Mouse (Mus musculus) limb, embryonic 10.5 days (tissue): ENCODE data around the gene Hist1h4h. TPM values are rescaled to one million over a fixed set of nuclear protein-coding genes. Genes with fewer than 3 reads are reported as not detected.

Experiments used
- DNase-seq: peaks from one replicate; pipeline ENCODE4 v3.0.0-alpha.2; 2017; ENCODE audit warnings: low spot score
- H3K27ac ChIP-seq: fragments of 300-500 bp; sonication (generic); 2 replicates; pipeline ENCODE4 v1.5.1; 2016; ENCODE audit warnings: mild to moderate bottlenecking
- H3K27me3 ChIP-seq: fragments of 300-500 bp; sonication (generic); 2 replicates; pipeline ENCODE4 v1.6.1; 2016; ENCODE audit warnings: low read depth, mild to moderate bottlenecking; ENCODE audit not compliant: poor library complexity, severe bottlenecking
- H3K36me3 ChIP-seq: fragments of 300-500 bp; sonication (generic); 2 replicates; pipeline ENCODE4 v1.6.1; 2016; ENCODE audit warnings: mild to moderate bottlenecking, moderate library complexity
- H3K4me1 ChIP-seq: fragments of 300-500 bp; sonication (generic); 2 replicates; pipeline ENCODE4 v1.6.1; 2016
- H3K4me3 ChIP-seq: fragments of 300-500 bp; sonication (generic); 2 replicates; pipeline ENCODE4 v1.5.1; 2016; ENCODE audit warnings: mild to moderate bottlenecking, moderate library complexity
- H3K9me3 ChIP-seq: fragments of 300-500 bp; sonication (generic); replicated peaks from 2 replicates; pipeline ENCODE4 v1.6.1; 2016; ENCODE audit warnings: mild to moderate bottlenecking
- WGBS: fragments of 180-500 bp; shearing (Covaris S2); methylation state at CpG from one replicate; pipeline ENCODE4 v1.1.7; 2016; 5-methylcytosine and 5-hydroxymethylcytosine counted together
- polyA plus RNA-seq: library from polyadenylated mRNA; unstranded; fragments of >200 nt; fragmentation: Nextera tagmentation; extraction: Ambion mirVana; gene quantifications from 2 replicates; pipeline ENCODE4 v1.2.1, GENCODE M21; 2016

Gene Hist1h4h
- polyA plus RNA-seq, result 2.4 and 4.5 TPM in 2 replicates

GRCm38 (mm10) chr13:23530901-23531875 is at the start of gene Hist1h4h:
Hist1h4h (plus strand) TSS chr13:23531050.
- DNase-seq, result peak; percentile 97
- Histone ChIP-seq H3K4me1 (peaks cover 27% of the 10 kb centered on the region), H3K9me3 (no peaks in the 10 kb centered on the region), H3K27me3 (no peaks in the 10 kb centered on the region), H3K36me3 (no peaks in the 10 kb centered on the region), H3K4me3 (peak within 1 kb of the TSS; percentile 63), H3K27ac (peak within 1 kb of the TSS; percentile 97)
- WGBS, result under 1% methylated on average over 66 of the region's 70 CpGs

- H3K27me3 ChIP-seq, result no peaks in the 10 kb centered on the region
- no peak overlapping the region for H3K4me3 ChIP-seq
- H3K36me3 ChIP-seq, result no peaks in the 10 kb centered on the region
- H3K27ac ChIP-seq, result no peak overlapping the region
- 86% methylated on average over 2 of the region's 2 CpGs for WGBS
- no peaks in the 10 kb centered on the region for H3K9me3 ChIP-seq
- H3K4me1 ChIP-seq, result peaks cover 23% of the 10 kb centered on the region
- DNase-seq, result no peak
These were observed 47.7 kb upstream of the Hist1h4h start for GRCm38 (mm10) chr13:23483153-23483552.

- H3K27me3 ChIP-seq, result no peaks in the 10 kb centered on the region
- WGBS, result 40% methylated on average over 5 of the region's 5 CpGs
- H3K4me3 ChIP-seq, result 0 out of 2 replicates have a peak overlapping the region, but pooled peaks have one; percentile 6
- no peak overlapping the region for H3K27ac ChIP-seq
- H3K9me3 ChIP-seq, result no peaks in the 10 kb centered on the region
- no peak for DNase-seq
- no peaks in the 10 kb centered on the region for H3K36me3 ChIP-seq
- H3K4me1 ChIP-seq, result peaks cover 31% of the 10 kb centered on the region
These were observed 45.6 kb upstream of the Hist1h4h start for GRCm38 (mm10) chr13:23485271-23485670.

- DNase-seq, result peak; percentile 63
- Histone ChIP-seq H3K4me3 (peak within 1 kb of the TSS; percentile 53), H3K27ac (peak within 1 kb of the TSS; percentile 71), H3K36me3 (no peaks in the 10 kb centered on the region), H3K27me3 (0 out of 2 replicates have a peak, but pooled peaks cover 3% of the 10 kb centered on the region), H3K9me3 (no peaks in the 10 kb centered on the region), H3K4me1 (peaks cover 31% of the 10 kb centered on the region)
- WGBS, result 6% methylated on average over 14 of the region's 14 CpGs
These were observed 42.2 kb upstream of the Hist1h4h start, which contains the start of gene Btn2a2 for GRCm38 (mm10) chr13:23488400-23489322. Btn2a2 (minus strand) TSS chr13:23488857.

GRCm38 (mm10) chr13:23490863-23491262 is 40.0 kb upstream of the Hist1h4h start:
- DNase-seq, result no peak

GRCm38 (mm10) chr13:23491263-23491662 is 39.6 kb upstream of the Hist1h4h start:
- H3K27me3 ChIP-seq, result 0 out of 2 replicates have a peak, but pooled peaks cover 3% of the 10 kb centered on the region
- WGBS, result 8% methylated on average over 1 of the region's 1 CpGs
- peaks cover 19% of the 10 kb centered on the region for H3K4me1 ChIP-seq
- no peak overlapping the region for H3K4me3 ChIP-seq
- H3K36me3 ChIP-seq, result no peaks in the 10 kb centered on the region
- H3K27ac ChIP-seq, result no peak overlapping the region
- H3K9me3 ChIP-seq, result no peaks in the 10 kb centered on the region
- no peak for DNase-seq

More at GRCm38 (mm10) chr13:23490863-23491262, 40.0 kb upstream of the Hist1h4h start:
- no peak overlapping the region for H3K27ac ChIP-seq
- WGBS, result 65% methylated on average over 1 of the region's 1 CpGs
- 0 out of 2 replicates have a peak, but pooled peaks cover 3% of the 10 kb centered on the region for H3K27me3 ChIP-seq
- no peaks in the 10 kb centered on the region for H3K9me3 ChIP-seq
- no peak overlapping the region for H3K4me3 ChIP-seq
- no peaks in the 10 kb centered on the region for H3K36me3 ChIP-seq
- peaks cover 23% of the 10 kb centered on the region for H3K4me1 ChIP-seq

- Histone ChIP-seq H3K27ac (no peak overlapping the region), H3K9me3 (no peaks in the 10 kb centered on the region), H3K27me3 (0 out of 2 replicates have a peak, but pooled peaks cover 3% of the 10 kb centered on the region), H3K36me3 (no peaks in the 10 kb centered on the region), H3K4me1 (peaks cover 15% of the 10 kb centered on the region), H3K4me3 (peak overlapping the region; percentile 45)
- no peak for DNase-seq
- WGBS, result 7% methylated on average over 14 of the region's 14 CpGs
These were observed 38.9 kb upstream of the Hist1h4h start for GRCm38 (mm10) chr13:23491990-23492389.

- no peaks in the 10 kb centered on the region for H3K9me3 ChIP-seq
- DNase-seq, result no peak
- WGBS, result 78% methylated on average over 6 of the region's 6 CpGs
These were observed 35.3 kb upstream of the Hist1h4h start for GRCm38 (mm10) chr13:23495526-23495925.

GRCm38 (mm10) chr13:23497656-23498321 is 33.1 kb upstream of the Hist1h4h start:
- H3K27ac ChIP-seq, result peak overlapping the region; percentile 79; the same call in 1 of the 2 replicates
- under 1% methylated on average over 19 of the region's 19 CpGs for WGBS
- 0 out of 2 replicates have a peak, but pooled peaks cover 1% of the 10 kb centered on the region for H3K27me3 ChIP-seq
- H3K36me3 ChIP-seq, result no peaks in the 10 kb centered on the region
- H3K9me3 ChIP-seq, result no peaks in the 10 kb centered on the region
- peak; percentile 69 for DNase-seq
- H3K4me1 ChIP-seq, result peaks cover 39% of the 10 kb centered on the region
- H3K4me3 ChIP-seq, result peak overlapping the region; percentile 52

More at GRCm38 (mm10) chr13:23495526-23495925, 35.3 kb upstream of the Hist1h4h start:
- no peak overlapping the region for H3K4me3 ChIP-seq
- no peak overlapping the region for H3K27ac ChIP-seq
- no peaks in the 10 kb centered on the region for H3K36me3 ChIP-seq
- peaks cover 27% of the 10 kb centered on the region for H3K4me1 ChIP-seq
- H3K27me3 ChIP-seq, result 0 out of 2 replicates have a peak, but pooled peaks cover 3% of the 10 kb centered on the region

- WGBS, result under 1% methylated on average over 10 of the region's 10 CpGs
- H3K4me1 ChIP-seq, result peaks cover 39% of the 10 kb centered on the region
- peak overlapping the region; percentile 52 for H3K4me3 ChIP-seq
- H3K27ac ChIP-seq, result peak overlapping the region; percentile 79
- peak; percentile 76 for DNase-seq
- H3K27me3 ChIP-seq, result no peaks in the 10 kb centered on the region
- no peaks in the 10 kb centered on the region for H3K36me3 ChIP-seq
- no peaks in the 10 kb centered on the region for H3K9me3 ChIP-seq
These were observed 32.2 kb upstream of the Hist1h4h start for GRCm38 (mm10) chr13:23498653-23499052.

GRCm38 (mm10) chr13:23499943-23500342 is 30.9 kb upstream of the Hist1h4h start:
- Histone ChIP-seq H3K9me3 (no peaks in the 10 kb centered on the region), H3K36me3 (no peaks in the 10 kb centered on the region), H3K27me3 (no peaks in the 10 kb centered on the region), H3K27ac (no peak overlapping the region), H3K4me3 (no peak overlapping the region), H3K4me1 (peaks cover 45% of the 10 kb centered on the region)
- DNase-seq, result no peak
- 2% methylated on average over 7 of the region's 7 CpGs for WGBS
